Mouse (Mus musculus): ENCODE data around the gene Tns3.

GRCm38 (mm10) chr11:8434366-8434765, 230.0 kb downstream of the Tns3 start:
- no peak for TF ChIP-seq CTCF (IDR thresholded peaks at IDR 0.05; ENCODE audit: borderline replicate concordance, control insufficient read depth, extremely low read depth, insufficient read depth, low read length, poor library complexity)
- no peak for TF ChIP-seq POLR2A (IDR thresholded peaks at IDR 0.05; ENCODE audit: control insufficient read depth, extremely low read depth, insufficient read depth, low read length, poor library complexity)

Measured in thymus, adult 2 months (tissue).